Mouse (Mus musculus): ENCODE data around the gene Irak2. TPM values are rescaled to one million over a fixed set of nuclear protein-coding genes. Genes with fewer than 3 reads are reported as not detected.

Gene Irak2
- polyA plus RNA-seq, 1 experiment from 2014 or later: 1.0 TPM

DNA sequence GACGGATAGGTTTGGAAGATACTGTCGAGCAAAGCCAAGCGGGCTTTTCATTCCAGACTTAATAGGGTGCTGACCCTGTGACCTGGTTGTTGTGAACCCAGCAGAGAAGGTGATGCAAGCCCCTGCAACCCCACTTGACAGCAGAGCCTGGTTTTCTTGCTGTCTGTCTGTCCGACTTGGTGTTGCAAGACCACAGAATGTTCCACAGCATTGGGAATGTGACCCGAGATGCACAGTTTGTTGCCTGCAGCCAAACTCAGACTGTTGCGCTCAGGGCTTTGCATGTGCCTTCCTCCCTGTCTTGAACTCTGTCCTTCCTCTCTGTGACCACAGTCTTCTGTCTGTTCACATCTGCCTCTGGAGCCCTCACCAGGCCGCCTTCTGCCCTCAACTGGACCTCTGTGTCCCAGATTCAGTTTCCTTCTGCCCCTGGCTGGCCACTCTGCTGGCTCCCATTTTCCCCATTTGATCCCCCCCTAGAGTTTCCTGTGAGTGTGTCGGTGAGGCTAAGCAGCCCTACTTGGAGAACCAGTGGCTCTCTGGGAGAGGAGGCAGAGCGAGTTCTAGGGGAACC is 41.8 kb downstream of the Irak2 start:
- Histone ChIP-seq H3K27me3 (ENCODE audit: control insufficient read depth, insufficient read depth, low read length) (no peaks in the 10 kb centered on the region), H3K27ac (replicated peaks; ENCODE audit: low read depth, low read length) (no peak overlapping the region), H3K9me3 (ENCODE audit: control insufficient read depth, low read length) (no peaks in the 10 kb centered on the region), H3K4me1 (ENCODE audit: control insufficient read depth, insufficient read depth, low read length) (no peaks in the 10 kb centered on the region), H3K36me3 (ENCODE audit: control insufficient read depth, insufficient read depth, low read length) (no peaks in the 10 kb centered on the region), H3K9ac (replicated peaks; ENCODE audit: low read length) (no peak overlapping the region), H3K4me2 (ENCODE audit: low read length) (no peak overlapping the region), H3K4me3 (replicated peaks; ENCODE audit: low read depth, low read length) (no peak overlapping the region)
- WGBS: 85% methylated on average over 9 of the region's 9 CpGs
- ATAC-seq (ENCODE audit: low FRiP score, low TSS enrichment) (no peak), DNase-seq (no peak)

DNA sequence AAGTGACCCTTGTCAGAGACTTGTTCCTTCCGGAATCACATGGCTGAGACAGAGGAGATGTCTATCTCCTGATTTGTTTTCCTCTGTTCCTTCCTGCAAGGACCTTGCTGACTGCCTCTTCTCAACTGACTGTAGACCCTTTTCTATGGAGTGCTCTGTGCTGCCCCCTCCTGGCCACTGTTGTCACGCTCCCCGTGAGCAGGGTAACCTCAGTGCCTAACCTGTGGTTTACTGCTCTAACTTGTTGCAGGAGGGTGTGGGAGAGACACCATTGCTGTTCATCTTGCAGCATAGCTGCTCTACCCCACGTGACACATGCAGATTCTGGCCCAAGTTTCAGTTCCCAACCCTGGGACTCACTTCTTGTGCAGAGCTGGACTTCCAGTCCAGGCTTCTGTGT is 43.0 kb downstream of the Irak2 start:
- no peaks in the 10 kb centered on the region for H3K9me3 ChIP-seq (ENCODE audit: control insufficient read depth, low read length)
- H3K4me3 ChIP-seq (replicated peaks; ENCODE audit: low read depth, low read length): no peak overlapping the region
- 19% methylated on average over 4 of the region's 4 CpGs for WGBS
- H3K9ac ChIP-seq (replicated peaks; ENCODE audit: low read length): no peak overlapping the region
- no peaks in the 10 kb centered on the region for H3K27me3 ChIP-seq (ENCODE audit: control insufficient read depth, insufficient read depth, low read length)
- H3K27ac ChIP-seq (replicated peaks; ENCODE audit: low read depth, low read length): no peak overlapping the region
- peak; percentile 77 for DNase-seq
- no peak for ATAC-seq (ENCODE audit: low FRiP score, low TSS enrichment)
- no peaks in the 10 kb centered on the region for H3K36me3 ChIP-seq (ENCODE audit: control insufficient read depth, insufficient read depth, low read length)
- no peaks in the 10 kb centered on the region for H3K4me1 ChIP-seq (ENCODE audit: control insufficient read depth, insufficient read depth, low read length)
- no peak overlapping the region for H3K4me2 ChIP-seq (ENCODE audit: low read length)

DNA sequence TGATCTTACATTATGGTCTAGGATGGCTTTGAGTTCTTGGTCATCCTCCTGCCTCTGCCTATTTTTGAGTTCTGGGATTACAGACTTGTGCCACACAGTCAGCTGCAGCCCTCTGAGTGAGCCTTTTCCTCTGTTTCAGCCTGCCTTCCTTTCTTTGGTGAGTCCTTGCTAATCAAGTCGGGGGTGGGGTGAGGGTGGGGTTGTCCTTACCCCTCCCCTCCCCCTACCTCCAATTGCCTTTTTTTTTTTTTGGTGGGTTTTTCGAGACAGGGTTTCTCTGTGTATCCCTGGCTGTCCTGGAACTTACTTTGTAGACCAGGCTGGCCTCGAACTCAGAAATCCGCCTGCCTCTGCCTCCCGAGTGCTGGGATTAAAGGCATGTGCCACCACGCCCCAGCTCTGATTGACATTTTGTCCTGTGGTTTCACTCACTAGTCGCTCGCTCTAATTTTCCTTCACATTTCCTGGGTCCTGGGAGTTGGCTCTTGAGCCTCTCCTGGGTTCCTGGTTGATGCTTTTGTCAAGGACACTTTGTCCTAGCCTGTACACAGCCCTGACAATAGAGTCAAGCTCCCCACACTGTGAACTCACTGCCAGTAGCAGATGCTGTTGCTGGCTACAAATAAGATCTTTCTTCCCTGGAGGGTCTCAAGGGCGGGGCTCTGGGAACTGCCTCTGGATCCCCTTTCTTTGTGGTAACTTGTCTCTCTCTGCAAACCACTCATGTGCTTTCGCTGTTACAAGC is 45.0 kb downstream of the Irak2 start:
- H3K4me1 ChIP-seq (ENCODE audit: control insufficient read depth, insufficient read depth, low read length): no peaks in the 10 kb centered on the region
- H3K36me3 ChIP-seq (ENCODE audit: control insufficient read depth, insufficient read depth, low read length): no peaks in the 10 kb centered on the region
- H3K9ac ChIP-seq (replicated peaks; ENCODE audit: low read length): no peak overlapping the region
- H3K9me3 ChIP-seq (ENCODE audit: control insufficient read depth, low read length): no peaks in the 10 kb centered on the region
- ATAC-seq (ENCODE audit: low FRiP score, low TSS enrichment): no peak
- no peak for DNase-seq
- WGBS: 86% methylated on average over 10 of the region's 10 CpGs
- no peak overlapping the region for H3K4me3 ChIP-seq (replicated peaks; ENCODE audit: low read depth, low read length)
- H3K27ac ChIP-seq (replicated peaks; ENCODE audit: low read depth, low read length): no peak overlapping the region
- no peak overlapping the region for H3K4me2 ChIP-seq (ENCODE audit: low read length)
- no peaks in the 10 kb centered on the region for H3K27me3 ChIP-seq (ENCODE audit: control insufficient read depth, insufficient read depth, low read length)

DNA sequence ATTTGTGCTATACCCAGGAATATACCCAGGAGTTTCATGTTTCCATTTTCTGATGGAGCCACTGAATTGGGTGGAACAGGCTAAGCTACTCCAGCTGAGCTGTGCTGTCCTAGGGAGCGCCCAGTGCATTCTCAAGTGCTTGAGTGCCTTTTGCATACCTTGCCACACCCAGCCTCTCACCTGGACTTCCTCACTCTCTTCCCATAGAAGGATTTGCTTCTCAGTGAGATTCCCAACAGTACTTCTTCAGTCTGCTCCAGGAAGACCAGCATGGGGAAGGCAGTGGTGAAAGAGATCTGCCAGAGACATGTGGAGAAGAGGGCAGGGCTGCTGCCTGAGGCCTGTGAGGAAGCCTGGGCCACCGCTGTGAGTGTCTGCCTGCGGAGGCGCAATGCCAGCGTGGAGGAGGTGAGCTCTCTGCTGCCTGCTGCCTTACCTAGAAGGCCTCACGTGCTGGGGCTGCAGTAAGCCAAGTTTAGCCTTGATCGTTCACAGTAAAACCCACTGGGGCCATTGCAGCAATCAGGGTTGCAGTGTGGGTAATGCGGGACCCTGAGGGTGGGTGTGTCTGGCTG is 48.4 kb downstream of the Irak2 start:
- Histone ChIP-seq H3K4me2 (ENCODE audit: low read length) (no peak overlapping the region), H3K36me3 (ENCODE audit: control insufficient read depth, insufficient read depth, low read length) (no peaks in the 10 kb centered on the region), H3K27me3 (ENCODE audit: control insufficient read depth, insufficient read depth, low read length) (no peaks in the 10 kb centered on the region), H3K4me3 (replicated peaks; ENCODE audit: low read depth, low read length) (no peak overlapping the region), H3K9me3 (ENCODE audit: control insufficient read depth, low read length) (no peaks in the 10 kb centered on the region), H3K9ac (replicated peaks; ENCODE audit: low read length) (no peak overlapping the region), H3K4me1 (ENCODE audit: control insufficient read depth, insufficient read depth, low read length) (peaks cover 3% of the 10 kb centered on the region; the same call in 1 of the 2 replicates), H3K27ac (replicated peaks; ENCODE audit: low read depth, low read length) (no peak overlapping the region)
- ATAC-seq (ENCODE audit: low FRiP score, low TSS enrichment) (no peak), DNase-seq (no peak)
- 48% methylated on average over 8 of the region's 8 CpGs for WGBS

DNA sequence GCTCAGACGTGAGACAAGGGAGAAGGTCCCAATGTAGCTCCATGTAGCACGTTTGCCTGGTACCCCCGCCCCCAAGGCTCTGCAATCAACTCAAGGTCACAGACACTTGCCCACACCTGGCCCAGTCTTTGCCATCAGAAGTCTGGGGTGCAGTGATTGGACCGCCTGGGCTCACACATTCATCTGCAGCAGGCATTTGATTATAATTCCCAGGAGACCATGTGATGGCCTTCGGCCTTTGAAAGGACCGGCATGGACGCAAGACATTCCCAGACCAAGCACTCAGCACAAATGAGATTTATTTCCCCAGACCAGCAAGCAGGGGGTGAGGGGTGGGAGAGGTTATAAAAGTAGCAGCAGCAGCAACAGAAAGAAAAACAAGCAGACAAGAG is 51.7 kb downstream of the Irak2 start:
- ATAC-seq (ENCODE audit: low FRiP score, low TSS enrichment): no peak
- Histone ChIP-seq H3K4me1 (ENCODE audit: control insufficient read depth, insufficient read depth, low read length) (peaks cover 3% of the 10 kb centered on the region; the same call in 1 of the 2 replicates), H3K9ac (replicated peaks; ENCODE audit: low read length) (no peak overlapping the region), H3K27me3 (ENCODE audit: control insufficient read depth, insufficient read depth, low read length) (no peaks in the 10 kb centered on the region), H3K4me3 (replicated peaks; ENCODE audit: low read depth, low read length) (no peak overlapping the region), H3K27ac (replicated peaks; ENCODE audit: low read depth, low read length) (no peak overlapping the region), H3K4me2 (ENCODE audit: low read length) (no peak overlapping the region), H3K9me3 (ENCODE audit: control insufficient read depth, low read length) (no peaks in the 10 kb centered on the region), H3K36me3 (ENCODE audit: control insufficient read depth, insufficient read depth, low read length) (no peaks in the 10 kb centered on the region)
- WGBS: 30% methylated on average over 7 of the region's 7 CpGs
- peak; percentile 2 for DNase-seq

DNA sequence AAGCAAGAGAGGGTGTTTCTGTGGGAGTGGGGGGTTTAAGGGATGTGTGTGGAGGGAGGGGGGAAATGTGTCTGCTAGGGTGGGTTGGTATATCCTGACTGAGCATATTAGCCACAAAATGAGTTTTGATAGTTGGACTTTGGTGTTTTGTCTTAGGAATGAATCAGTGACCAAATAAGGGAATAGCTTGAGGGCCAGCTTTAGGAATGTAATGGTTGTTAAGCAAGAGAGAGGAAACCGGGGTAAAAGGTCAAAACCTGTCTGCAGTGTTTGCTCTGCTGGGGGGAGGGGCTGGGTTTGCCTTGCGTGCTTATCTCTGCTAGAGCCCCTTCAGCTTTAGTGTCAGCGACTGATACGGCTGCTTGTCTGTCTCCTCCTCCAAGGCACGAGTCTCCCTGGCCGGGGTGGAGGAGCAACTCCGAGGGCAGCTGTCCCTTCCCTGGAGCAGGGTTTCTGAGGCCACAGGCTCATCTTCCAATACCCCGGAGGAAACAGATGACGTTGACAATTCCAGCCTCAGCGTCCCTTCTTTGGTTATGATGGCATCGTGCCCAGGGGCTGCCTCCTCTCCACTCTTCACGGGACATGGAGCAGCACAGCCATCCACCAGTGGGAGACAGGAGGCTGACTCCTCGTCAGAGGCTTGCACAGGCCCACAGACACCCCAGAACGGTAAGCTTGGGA is 52.3 kb downstream of the Irak2 start:
- Histone ChIP-seq H3K9ac (replicated peaks; ENCODE audit: low read length) (0 out of 2 replicates have a peak overlapping the region, but pooled peaks have one; percentile 14), H3K27me3 (ENCODE audit: control insufficient read depth, insufficient read depth, low read length) (no peaks in the 10 kb centered on the region), H3K27ac (replicated peaks; ENCODE audit: low read depth, low read length) (no peak overlapping the region; the same call in 1 of the 2 replicates), H3K4me1 (ENCODE audit: control insufficient read depth, insufficient read depth, low read length) (peaks cover 3% of the 10 kb centered on the region; the same call in 1 of the 2 replicates), H3K36me3 (ENCODE audit: control insufficient read depth, insufficient read depth, low read length) (no peaks in the 10 kb centered on the region), H3K9me3 (ENCODE audit: control insufficient read depth, low read length) (no peaks in the 10 kb centered on the region), H3K4me2 (ENCODE audit: low read length) (0 out of 2 replicates have a peak overlapping the region, but pooled peaks have one; percentile 12), H3K4me3 (replicated peaks; ENCODE audit: low read depth, low read length) (no peak overlapping the region)
- 18% methylated on average over 14 of the region's 14 CpGs for WGBS
- no peak for ATAC-seq (ENCODE audit: low FRiP score, low TSS enrichment)
- peak; percentile 28 for DNase-seq

DNA sequence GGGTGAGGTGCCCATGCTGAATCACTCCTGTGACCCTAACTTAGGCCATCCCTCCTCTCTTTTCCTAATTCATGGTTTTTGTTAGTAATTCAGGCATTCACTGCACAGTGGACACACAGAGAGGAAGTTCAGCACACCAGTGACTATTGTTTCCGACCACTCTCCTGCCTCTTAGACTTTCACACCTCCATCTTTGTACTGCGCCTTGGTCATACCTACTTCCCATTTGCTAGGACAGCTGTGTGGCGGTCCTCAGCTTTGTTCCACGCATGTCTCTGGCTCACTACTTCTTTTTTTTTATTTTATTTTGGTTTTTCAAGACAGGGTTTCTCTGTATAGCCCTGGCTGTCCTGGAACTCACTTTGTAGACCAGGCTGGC is 52.8 kb downstream of the Irak2 start:
- Histone ChIP-seq H3K9me3 (ENCODE audit: control insufficient read depth, low read length) (no peaks in the 10 kb centered on the region), H3K9ac (replicated peaks; ENCODE audit: low read length) (no peak overlapping the region), H3K4me3 (replicated peaks; ENCODE audit: low read depth, low read length) (no peak overlapping the region), H3K27me3 (ENCODE audit: control insufficient read depth, insufficient read depth, low read length) (no peaks in the 10 kb centered on the region), H3K27ac (replicated peaks; ENCODE audit: low read depth, low read length) (no peak overlapping the region; the same call in 1 of the 2 replicates), H3K36me3 (ENCODE audit: control insufficient read depth, insufficient read depth, low read length) (no peaks in the 10 kb centered on the region), H3K4me2 (ENCODE audit: low read length) (0 out of 2 replicates have a peak overlapping the region, but pooled peaks have one; percentile 12), H3K4me1 (ENCODE audit: control insufficient read depth, insufficient read depth, low read length) (peaks cover 3% of the 10 kb centered on the region; the same call in 1 of the 2 replicates)
- WGBS: 90% methylated on average over 4 of the region's 4 CpGs
- DNase-seq (no peak), ATAC-seq (ENCODE audit: low FRiP score, low TSS enrichment) (no peak)

DNA sequence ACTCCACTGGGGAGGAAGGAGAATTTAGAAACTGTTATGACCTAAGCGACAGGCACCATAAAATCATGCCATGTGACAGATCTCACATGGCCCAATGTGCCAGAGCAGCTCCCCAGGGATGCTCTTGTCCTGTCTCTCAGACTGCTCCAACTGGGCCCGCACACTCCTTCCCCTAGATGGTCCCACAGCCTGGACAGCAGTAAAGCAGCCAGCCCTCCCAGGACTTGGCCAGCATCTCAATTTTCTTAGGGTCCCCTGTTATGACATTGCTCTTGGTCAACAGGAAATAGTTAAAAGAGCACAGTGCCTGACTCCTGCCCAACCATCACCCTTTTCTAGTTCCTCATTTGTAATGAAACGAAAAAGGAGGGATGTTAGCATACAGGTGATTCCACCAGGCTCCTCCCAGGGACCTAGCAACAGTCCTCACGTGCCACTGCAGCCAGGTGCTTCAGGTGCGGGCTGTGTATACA is 54.4 kb downstream of the Irak2 start:
- WGBS: 75% methylated on average over 5 of the region's 5 CpGs
- no peak for ATAC-seq (ENCODE audit: low FRiP score, low TSS enrichment)
- no peaks in the 10 kb centered on the region for H3K9me3 ChIP-seq (ENCODE audit: control insufficient read depth, low read length)

More for the DNA sequence above, 54.4 kb downstream of the Irak2 start:
- DNase-seq: no peak
- Histone ChIP-seq H3K4me1 (ENCODE audit: control insufficient read depth, insufficient read depth, low read length) (peaks cover 3% of the 10 kb centered on the region; the same call in 1 of the 2 replicates), H3K36me3 (ENCODE audit: control insufficient read depth, insufficient read depth, low read length) (no peaks in the 10 kb centered on the region), H3K27ac (replicated peaks; ENCODE audit: low read depth, low read length) (no peak overlapping the region), H3K27me3 (ENCODE audit: control insufficient read depth, insufficient read depth, low read length) (no peaks in the 10 kb centered on the region), H3K4me2 (ENCODE audit: low read length) (no peak overlapping the region), H3K9ac (replicated peaks; ENCODE audit: low read length) (no peak overlapping the region), H3K4me3 (replicated peaks; ENCODE audit: low read depth, low read length) (no peak overlapping the region)
